Mouse (Mus musculus): ENCODE results near the gene Acad12. TPM values are rescaled to one million over a fixed set of nuclear protein-coding genes. Genes with fewer than 3 reads are reported as not detected.
"Not testable (repeated sequence)": the region's sequence is repeated elsewhere in the genome, so short reads cannot be mapped to it uniquely, and the experiment has no call there.

Gene Acad12
- polyA plus RNA-seq, 1 experiment: not detected

DNA sequence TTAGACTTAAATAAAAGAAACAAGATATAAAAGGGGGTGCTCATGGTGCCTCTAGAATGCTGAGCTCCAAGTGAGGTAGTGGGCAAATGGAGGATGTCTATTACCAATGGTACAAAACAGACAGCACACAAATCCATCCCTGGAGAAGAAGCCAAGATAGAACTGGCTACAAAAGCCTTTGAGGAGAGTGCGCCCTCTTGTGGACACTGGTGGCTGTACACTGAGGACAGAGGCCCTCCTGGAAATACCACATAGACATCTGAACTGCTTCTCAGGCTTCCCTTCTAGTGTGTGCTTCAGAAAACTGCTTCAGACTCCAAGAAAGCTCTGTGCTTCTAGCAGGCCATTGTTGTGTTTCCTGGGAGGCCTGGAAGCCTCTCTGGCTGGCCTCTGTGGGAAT, 9.1 kb upstream of the Acad12 start:
- Histone ChIP-seq H3K4me3 (ENCODE audit: insufficient read depth, low read depth, low read length) (no peak overlapping the region), H3K4me1 (ENCODE audit: control insufficient read depth, insufficient read depth, low read length) (no peaks in the 10 kb centered on the region), H3K27ac (ENCODE audit: insufficient read depth, low read depth, low read length) (no peak overlapping the region)
- 0% methylated on average over 1 of the region's 1 CpGs for WGBS
- no peak for TF ChIP-seq CTCF (IDR thresholded peaks at IDR 0.05; ENCODE audit: insufficient read depth, low read depth, low read length)
- TF ChIP-seq POLR2A (IDR thresholded peaks at IDR 0.05; ENCODE audit: insufficient read depth, low read depth, low read length): no peak

DNA sequence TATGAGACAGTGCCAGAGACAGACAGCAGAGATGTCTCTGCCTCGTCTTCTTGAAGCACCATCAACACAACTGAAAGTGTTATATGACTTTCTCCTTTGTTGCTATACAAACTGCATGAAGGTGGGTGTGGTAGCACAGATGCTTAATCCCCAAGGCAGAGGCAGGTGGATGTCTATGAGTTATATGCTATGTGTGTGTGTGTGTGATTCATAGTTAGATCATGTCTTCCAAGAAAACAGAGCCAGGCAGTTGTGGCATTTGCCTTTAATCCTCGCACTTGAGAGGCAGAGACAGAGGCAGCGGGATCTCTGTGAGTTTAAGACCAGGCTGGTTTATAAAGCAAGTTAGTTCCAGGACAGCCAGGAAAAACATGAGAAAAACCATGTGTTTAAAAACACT, 4.5 kb upstream of the Acad12 start:
- H3K4me3 ChIP-seq (ENCODE audit: insufficient read depth, low read depth, low read length): no peak overlapping the region
- TF ChIP-seq CTCF (IDR thresholded peaks at IDR 0.05; ENCODE audit: insufficient read depth, low read depth, low read length): no peak
- H3K27ac ChIP-seq (ENCODE audit: insufficient read depth, low read depth, low read length): no peak overlapping the region
- H3K4me1 ChIP-seq (ENCODE audit: control insufficient read depth, insufficient read depth, low read length): no peaks in the 10 kb centered on the region
- WGBS: 74% methylated on average over 3 of the region's 3 CpGs

DNA sequence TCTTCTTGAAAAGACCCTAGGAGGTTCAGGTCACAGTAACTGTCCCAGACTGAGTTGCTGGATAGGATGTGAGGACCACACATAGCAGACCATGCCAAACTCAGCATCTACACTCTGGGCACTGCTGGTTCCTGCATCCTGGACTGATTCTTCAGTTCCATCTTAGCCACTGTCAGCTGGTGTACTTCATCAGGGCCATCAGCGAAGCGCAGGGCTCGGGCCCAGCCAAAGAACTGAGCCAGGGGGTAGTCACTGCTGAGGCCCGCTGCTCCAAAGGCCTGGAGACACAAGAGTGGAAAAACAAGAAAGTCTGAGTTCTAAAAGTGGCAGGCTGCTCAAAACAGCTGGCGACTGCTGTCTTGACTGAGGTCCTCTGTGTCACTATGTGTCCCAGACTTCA, 2.4 kb upstream of the Acad12 start:
- TF ChIP-seq CTCF (IDR thresholded peaks at IDR 0.05; ENCODE audit: insufficient read depth, low read depth, low read length) (no peak), POLR2A (IDR thresholded peaks at IDR 0.05; ENCODE audit: insufficient read depth, low read depth, low read length) (no peak)
- H3K27ac ChIP-seq (ENCODE audit: insufficient read depth, low read depth, low read length): no peak overlapping the region
- H3K4me3 ChIP-seq (ENCODE audit: insufficient read depth, low read depth, low read length): no peak overlapping the region
- H3K4me1 ChIP-seq (ENCODE audit: control insufficient read depth, insufficient read depth, low read length): no peaks in the 10 kb centered on the region
- WGBS: 96% methylated on average over 5 of the region's 5 CpGs

DNA sequence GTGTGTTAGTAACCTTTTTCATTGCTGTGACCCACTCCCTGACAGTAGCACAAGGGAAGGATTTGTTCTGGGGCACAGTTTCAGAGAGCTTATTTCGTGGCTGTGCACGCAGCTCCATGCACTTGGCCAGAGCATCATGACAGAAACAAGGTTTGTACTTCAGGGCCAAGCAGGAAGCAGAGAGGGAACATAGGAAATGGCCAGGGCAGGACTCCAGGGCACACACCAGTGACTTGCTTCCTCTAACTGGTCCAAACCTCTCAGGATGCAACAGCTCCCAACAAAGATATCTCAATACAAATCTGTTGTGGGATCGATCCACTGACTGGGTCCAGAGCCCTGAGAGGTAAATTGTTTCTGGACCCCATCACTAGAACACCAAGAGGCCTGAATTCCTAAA, 3.8 kb downstream of the Acad12 start:
- not testable (repeated sequence) for H3K4me3 ChIP-seq (ENCODE audit: insufficient read depth, low read depth, low read length); H3K27ac ChIP-seq (ENCODE audit: insufficient read depth, low read depth, low read length); H3K4me1 ChIP-seq (ENCODE audit: control insufficient read depth, insufficient read depth, low read length)
- 77% methylated on average over 3 of the region's 3 CpGs for WGBS

DNA sequence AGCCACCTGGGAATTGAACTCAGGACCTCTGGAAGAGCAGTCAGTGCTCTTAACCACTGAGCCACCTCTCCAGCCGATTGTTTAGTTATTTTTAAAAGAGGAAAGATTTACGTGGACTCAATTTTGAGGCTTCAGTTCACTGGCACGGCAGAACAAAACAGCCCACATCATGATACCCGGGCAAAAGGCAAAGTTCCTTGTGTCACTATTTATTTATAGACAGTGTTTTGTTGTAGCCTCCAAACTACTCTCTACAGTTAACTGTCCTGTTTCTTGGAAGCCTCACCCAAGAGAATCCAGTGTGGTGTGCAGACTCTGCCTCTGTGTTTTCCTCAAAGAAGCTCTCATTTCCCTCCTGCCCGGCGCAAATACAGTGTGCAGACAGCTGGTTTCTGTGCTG, 6.7 kb downstream of the Acad12 start:
- H3K4me3 ChIP-seq (ENCODE audit: insufficient read depth, low read depth, low read length): no peak overlapping the region
- no peak overlapping the region for H3K27ac ChIP-seq (ENCODE audit: insufficient read depth, low read depth, low read length)
- no peak for TF ChIP-seq CTCF (IDR thresholded peaks at IDR 0.05; ENCODE audit: insufficient read depth, low read depth, low read length)
- 74% methylated on average over 6 of the region's 6 CpGs for WGBS
- no peaks in the 10 kb centered on the region for H3K4me1 ChIP-seq (ENCODE audit: control insufficient read depth, insufficient read depth, low read length)

DNA sequence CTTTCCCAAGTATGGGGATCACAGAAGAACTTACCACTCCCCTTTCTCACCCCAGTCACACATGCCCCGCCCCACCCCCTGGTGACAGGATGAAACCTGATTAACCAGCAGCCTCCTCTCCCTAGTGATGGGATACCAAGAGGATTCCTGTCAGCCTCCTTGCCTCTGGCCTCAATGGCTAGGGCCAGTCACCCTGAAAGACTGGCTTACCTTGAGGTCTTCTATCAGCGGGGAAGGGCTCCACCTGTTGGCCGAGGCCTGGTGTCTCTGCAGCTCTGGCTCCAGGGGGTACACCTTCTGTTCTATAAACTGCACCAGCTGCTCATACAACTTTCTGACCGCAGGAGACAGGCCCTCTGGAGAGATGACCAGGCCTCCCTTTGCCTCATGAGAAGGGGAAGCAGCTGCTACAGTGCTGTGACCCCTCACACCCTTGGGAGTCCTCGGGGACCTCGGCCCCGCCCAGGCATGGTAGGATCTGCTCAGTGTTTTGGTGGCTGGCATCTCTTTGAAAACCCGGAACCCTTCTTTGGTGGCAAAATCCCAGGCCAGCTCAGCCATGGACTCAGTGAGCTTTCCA, 9.1 kb downstream of the Acad12 start:
- 57% methylated on average over 8 of the region's 8 CpGs for WGBS
- H3K4me3 ChIP-seq (ENCODE audit: insufficient read depth, low read depth, low read length); H3K27ac ChIP-seq (ENCODE audit: insufficient read depth, low read depth, low read length); H3K4me1 ChIP-seq (ENCODE audit: control insufficient read depth, insufficient read depth, low read length): not testable (repeated sequence)

DNA sequence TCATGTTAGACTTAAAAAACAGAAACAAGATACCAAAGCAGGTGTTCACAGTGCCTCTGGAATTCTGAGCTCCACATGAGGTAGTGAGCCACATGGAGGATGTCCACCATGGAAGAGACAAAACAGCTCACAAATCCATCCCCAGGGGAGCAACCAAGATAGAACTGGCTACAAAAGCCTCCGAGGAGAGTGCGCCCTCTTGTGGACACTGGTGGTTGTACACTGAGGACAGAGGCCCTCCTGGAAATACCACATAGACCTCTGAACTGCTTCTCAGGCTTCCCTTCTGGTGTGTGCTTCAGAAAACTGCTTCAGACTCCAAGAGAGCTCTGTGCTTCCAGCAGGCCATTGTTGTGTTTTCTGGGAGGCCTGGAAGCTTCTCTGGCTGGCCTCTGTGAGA, 12.6 kb downstream of the Acad12 start:
- TF ChIP-seq POLR2A (IDR thresholded peaks at IDR 0.05; ENCODE audit: insufficient read depth, low read depth, low read length): no peak
- TF ChIP-seq CTCF (IDR thresholded peaks at IDR 0.05; ENCODE audit: insufficient read depth, low read depth, low read length): peak; percentile 43; the same call in 1 of the 2 replicates
- 5% methylated on average over 2 of the region's 2 CpGs for WGBS
- no peak overlapping the region for H3K27ac ChIP-seq (ENCODE audit: insufficient read depth, low read depth, low read length)
- H3K4me3 ChIP-seq (ENCODE audit: insufficient read depth, low read depth, low read length): no peak overlapping the region
- H3K4me1 ChIP-seq (ENCODE audit: control insufficient read depth, insufficient read depth, low read length): no peaks in the 10 kb centered on the region

DNA sequence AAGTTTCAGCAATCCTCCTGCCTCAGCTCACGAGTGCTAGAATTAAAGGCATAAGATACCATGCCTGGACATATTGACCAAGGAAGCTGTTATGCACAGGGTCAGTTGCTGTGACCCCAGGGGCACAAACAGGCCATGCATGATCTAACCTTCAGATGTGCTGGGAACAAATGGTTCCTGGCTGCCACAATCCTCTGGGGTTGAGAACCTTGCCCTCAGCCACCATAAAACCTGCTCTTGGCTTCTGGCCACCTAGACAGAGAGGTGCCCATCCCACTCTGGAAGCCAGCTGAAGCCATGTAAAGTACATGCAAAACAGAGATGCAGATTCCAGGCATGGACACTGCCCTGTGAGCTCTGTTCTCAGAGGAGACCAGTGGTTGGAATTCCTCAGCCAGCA, 14.9 kb downstream of the Acad12 start:
- 86% methylated on average over 1 of the region's 1 CpGs for WGBS
- not testable (repeated sequence) for H3K4me1 ChIP-seq (ENCODE audit: control insufficient read depth, insufficient read depth, low read length); H3K27ac ChIP-seq (ENCODE audit: insufficient read depth, low read depth, low read length); H3K4me3 ChIP-seq (ENCODE audit: insufficient read depth, low read depth, low read length)

DNA sequence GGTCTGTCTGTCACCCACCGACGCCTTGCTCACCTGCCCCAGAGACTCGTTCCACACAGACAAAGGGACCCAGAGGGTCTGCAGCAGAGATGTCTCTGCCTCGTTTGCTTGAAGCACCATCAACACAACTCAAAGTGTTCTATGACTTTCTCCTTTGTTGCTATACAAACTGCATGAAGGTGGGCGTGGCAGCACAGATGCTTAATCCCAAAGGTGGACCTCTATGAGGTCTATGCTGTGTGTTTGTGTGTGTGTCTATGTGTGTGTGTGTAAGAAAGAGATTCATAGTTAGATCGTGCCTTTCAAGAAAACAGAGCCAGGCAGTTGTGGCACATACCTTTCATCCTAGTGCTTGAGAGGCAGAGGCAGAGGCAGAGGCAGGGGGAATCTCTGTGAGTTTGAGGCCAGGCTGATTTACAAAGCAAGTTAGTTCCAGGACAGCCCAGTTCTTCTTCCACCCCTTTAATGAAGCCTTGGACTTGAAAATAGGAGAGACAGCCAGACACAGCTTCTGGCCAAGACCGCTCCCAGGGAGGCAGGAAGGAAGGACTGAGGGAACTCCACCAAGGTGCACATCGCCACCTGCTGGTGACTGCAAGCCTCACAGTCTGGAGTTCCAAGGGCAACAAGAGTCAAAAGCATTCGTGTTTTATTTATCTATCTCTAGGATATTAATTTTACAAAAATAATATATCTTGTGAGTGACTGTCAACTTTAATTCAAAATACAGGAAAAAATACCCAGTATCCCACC, 17.0 kb downstream of the Acad12 start:
- no peak overlapping the region for H3K4me3 ChIP-seq (ENCODE audit: insufficient read depth, low read depth, low read length)
- H3K27ac ChIP-seq (ENCODE audit: insufficient read depth, low read depth, low read length): no peak overlapping the region
- WGBS: 36% methylated on average over 9 of the region's 9 CpGs
- TF ChIP-seq POLR2A (IDR thresholded peaks at IDR 0.05; ENCODE audit: insufficient read depth, low read depth, low read length): no peak
- peak; percentile 94 for TF ChIP-seq CTCF (IDR thresholded peaks at IDR 0.05; ENCODE audit: insufficient read depth, low read depth, low read length)
- H3K4me1 ChIP-seq (ENCODE audit: control insufficient read depth, insufficient read depth, low read length): no peaks in the 10 kb centered on the region

Data from olfactory bulb, adult 2 months (tissue).